Mouse (Mus musculus) regulatory T cell (primary cell): ENCODE measurements around the gene Rtp3.

Experiments
- in situ Hi-C: fragments of 300-600 bp; cut with MboI, MseI; formaldehyde crosslinking; loops from one replicate; pipeline ENCODE4 v1.15.1; 2025; ENCODE audit warnings: high pct_unique_total_duplicates

Gene Rtp3

DNA sequence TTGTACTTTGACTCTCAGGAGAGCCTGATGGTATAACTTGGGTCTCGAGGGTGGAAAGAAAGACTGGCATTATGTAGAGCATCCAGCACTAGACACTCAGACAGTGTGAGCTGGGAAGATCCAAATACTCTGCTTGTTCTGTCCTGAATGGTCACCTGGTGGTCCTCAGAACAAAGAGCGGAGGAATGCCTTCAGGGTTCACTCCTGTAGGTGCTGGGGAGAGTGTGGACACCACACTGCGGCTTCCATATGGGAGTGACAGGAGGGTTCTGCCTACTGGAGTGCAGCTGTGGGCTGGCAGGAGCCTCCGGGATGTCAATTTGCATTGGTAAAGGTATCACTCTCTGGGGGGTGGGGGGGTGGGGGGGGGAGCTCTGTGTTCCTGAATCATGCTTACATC, 8.0 kb downstream of the Rtp3 start:
- in situ Hi-C loops: no loop called here

- in situ Hi-C loops: no loop called here
Measured at GRCm38 (mm10) chr9:110979411-110979810, 11.0 kb downstream of the Rtp3 start.

GRCm38 (mm10) chr9:110965910-110966231, 24.5 kb downstream of the Rtp3 start:
- in situ Hi-C loops: no loop called here

GRCm38 (mm10) chr9:110965062-110965909, 25.1 kb downstream of the Rtp3 start:
- in situ Hi-C loops: no loop called here

DNA sequence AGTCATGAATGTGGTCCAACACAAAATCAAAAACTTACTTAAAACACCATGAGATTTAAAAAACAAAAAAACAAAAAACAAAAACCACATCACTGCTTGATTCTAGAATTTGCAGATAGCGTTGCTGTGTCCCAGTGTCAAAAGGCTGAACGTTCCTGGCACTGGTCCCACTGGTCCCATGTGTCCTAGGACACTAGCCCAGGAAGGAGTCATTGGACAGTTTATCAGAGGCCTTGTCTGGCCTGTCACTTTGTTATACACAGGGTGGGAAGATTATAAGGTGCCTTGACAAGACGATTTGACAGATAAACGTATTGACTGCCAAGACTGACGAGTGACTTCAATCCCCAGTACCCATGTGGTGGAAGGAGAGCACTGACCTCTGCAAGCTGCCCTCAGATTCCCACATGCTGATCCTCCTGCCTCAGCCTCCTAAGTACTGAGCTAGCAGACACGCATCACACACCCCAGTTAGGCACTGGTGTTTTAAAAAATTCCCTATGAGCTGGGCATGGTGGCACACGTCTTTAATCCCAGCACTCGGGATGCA, 26.7 kb downstream of the Rtp3 start:
- in situ Hi-C loops: no loop called here

- in situ Hi-C loops: no loop called here
Measured at GRCm38 (mm10) chr9:110961386-110961785, 29.0 kb downstream of the Rtp3 start.

GRCm38 (mm10) chr9:110960230-110961149, 29.9 kb downstream of the Rtp3 start:
- in situ Hi-C loops: no loop called here

DNA sequence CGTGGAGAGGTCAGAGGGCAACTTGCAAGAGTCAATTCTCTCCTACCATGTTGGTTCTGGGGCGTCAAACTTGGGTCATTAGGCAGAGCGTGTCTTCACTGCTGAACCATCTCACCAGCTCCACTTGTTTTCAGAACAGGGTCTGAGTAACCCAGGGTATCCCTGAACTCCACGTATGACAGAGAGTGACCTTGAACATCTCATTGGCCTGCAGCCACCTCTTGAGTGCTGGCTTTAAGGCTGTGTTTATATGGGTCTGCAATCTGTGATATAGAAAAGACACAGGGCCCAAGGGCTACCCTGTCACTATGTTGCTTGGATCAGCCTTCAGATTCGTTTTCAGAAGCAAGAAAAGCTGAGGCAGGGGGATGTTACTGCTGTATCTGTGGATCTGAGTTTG, 30.7 kb downstream of the Rtp3 start:
- in situ Hi-C loops: no loop called here

- in situ Hi-C loops: no loop called here
Measured at GRCm38 (mm10) chr9:110955962-110956361, 34.4 kb downstream of the Rtp3 start.

- in situ Hi-C loops: no loop called here
Measured at GRCm38 (mm10) chr9:110954681-110955445, 35.5 kb downstream of the Rtp3 start.

GRCm38 (mm10) chr9:110953550-110954461, 36.6 kb downstream of the Rtp3 start:
- in situ Hi-C loops: no loop called here

DNA sequence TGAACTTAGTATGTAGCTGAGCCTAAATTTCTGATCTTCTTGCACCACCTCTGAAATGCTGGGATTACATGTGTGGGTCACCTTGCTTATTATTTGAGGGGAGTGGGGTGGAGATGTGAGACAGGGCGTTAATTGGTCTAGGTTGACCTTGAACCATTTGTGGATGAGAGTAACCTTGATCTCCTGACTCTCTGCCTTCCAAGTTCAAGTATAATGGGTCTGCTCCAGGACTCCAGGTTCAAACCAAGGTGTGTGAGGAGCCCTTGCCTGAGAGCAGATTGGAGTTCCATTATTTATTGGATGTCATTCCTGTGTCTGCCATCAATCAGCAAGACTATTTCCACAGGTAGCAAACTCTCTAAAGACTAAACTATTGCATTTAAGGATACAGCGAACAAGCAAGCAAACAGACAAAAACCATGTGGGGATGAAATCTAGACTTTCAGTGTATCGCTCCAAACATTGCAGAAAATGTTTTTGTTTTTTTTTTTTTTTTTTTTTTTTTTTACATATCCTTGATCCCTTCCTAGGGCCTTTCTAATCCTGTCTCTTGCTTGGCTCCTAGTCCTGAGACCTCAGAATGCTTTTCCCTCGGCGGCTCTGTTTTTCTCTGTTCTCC, 37.3 kb downstream of the Rtp3 start:
- in situ Hi-C loops: no loop called here

DNA sequence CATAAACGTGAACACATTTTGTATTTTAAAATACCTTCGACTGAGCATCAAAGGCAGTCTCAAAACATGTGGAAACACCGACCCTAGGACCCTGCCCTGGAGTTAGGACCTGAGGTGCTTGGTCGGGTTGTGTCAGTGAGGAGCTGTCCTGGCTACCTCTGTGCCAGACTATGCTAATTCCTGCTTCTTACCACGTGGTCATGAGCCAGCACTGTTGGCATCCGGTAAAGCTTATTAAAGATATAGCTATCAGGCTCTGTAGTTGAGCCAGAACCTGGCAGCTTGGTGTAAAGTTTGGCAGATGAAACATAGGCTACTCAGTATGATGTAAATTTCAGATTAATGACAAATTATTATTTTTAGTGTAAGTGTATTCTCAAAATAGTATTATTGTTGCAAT, 38.0 kb downstream of the Rtp3 start:
- in situ Hi-C loops: no loop called here

- in situ Hi-C loops: no loop called here
Measured at GRCm38 (mm10) chr9:110951866-110952265, 38.5 kb downstream of the Rtp3 start.

GRCm38 (mm10) chr9:110951397-110951796, 39.0 kb downstream of the Rtp3 start, which contains the start of gene Lrrc2:
Gene Lrrc2 (plus strand): TSS chr9:110951545.
- in situ Hi-C loops: no loop called here

DNA sequence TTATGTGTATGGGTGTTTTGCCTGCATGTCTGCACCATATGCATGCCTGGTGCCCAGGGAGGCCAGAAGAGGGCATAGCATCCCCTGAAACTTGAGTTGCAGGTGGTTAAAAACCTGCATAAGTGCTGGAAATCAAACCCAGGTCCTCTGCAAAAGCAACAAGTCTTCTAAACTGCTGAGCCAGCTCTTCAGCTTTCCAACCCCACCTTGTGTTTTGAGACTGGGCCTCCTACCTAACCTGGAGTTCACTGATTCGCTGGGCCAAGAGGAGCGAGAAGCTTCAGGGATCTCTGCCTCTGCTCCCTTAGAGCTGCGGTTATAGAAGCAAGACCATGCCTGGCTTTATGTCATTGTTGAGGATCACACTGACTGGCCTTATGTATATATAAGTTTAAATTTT, 40.3 kb downstream of the Rtp3 start:
- in situ Hi-C loops: no loop called here

DNA sequence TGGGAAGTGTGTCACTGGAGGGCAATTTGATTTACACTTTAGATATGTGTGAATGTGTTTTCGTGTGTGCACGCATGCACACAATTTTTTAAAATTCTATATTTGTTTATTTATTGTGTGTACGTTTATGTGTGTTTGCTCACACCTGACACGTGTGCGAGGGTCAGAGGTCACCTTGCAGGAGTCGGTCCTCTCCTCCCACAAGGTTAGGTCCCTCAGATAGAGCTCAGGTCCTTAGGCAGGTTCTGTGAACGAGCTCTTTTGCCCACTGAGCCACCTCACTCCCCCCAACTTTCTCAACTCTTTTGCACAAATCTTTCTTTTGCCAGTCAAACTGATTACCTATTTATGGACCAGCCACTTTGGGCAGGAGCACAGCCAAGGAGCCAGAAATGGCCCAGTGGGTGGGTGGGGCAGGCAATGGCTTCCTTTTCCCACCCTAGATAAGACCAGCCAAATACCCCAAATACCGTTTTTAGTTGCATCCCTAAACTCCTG, 41.5 kb downstream of the Rtp3 start:
- in situ Hi-C loops: no loop called here

DNA sequence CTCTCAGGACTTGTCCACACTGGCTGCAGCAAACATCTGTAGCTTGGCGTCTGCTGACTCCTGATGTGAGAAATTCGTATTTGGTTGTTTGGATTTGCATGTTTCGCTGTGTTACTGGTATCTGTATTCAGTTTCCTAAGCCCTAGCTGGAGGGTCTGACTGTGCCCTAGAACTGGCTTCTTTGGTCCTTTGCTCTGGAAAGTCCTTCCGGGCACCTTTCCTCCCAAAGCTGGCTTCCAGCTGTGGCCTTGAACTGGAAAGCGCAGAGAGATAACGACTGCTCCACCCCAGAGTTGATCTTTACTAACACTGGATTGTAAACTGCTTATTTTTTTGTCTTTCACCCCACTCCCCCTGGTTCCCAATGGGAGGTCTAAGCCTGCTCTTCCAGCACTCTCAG, 42.5 kb downstream of the Rtp3 start:
- in situ Hi-C loops: no loop called here

- in situ Hi-C loops: no loop called here
Measured at GRCm38 (mm10) chr9:110947261-110947661, 43.1 kb downstream of the Rtp3 start.

GRCm38 (mm10) chr9:110946548-110947044, 43.8 kb downstream of the Rtp3 start:
- in situ Hi-C loops: no loop called here
